Mouse (Mus musculus): ENCODE results near the gene Neurl3.
A peak's percentile ranks its signal among the peaks of the same experiment; 100 is the strongest.

The Neurl3 gene

GRCm38 (mm10) chr1:36299126-36299525, 24.6 kb upstream of the Neurl3 start:
- no peak for ATAC-seq (ENCODE audit: insufficient number of reproducible peaks, low FRiP score, low TSS enrichment)

DNA sequence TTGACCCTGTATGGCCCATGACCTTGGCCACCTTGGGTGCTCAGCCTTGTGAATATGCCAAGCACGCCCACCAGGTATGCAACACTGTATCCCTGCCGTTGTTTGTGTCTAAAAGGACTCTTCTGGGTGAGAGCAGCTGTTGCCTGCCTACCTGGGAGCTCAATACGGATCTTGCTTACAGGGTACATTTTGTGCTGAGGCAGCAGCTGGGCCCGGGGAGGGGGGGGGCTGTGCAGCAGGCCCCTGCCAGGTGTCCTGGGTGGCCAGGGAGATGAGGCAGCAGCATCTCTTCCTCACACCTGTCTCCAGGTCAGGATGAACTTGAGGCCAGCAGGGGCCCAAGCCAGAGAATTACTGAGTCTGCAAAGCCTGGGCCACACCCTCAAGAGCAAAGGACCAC, 23.6 kb upstream of the Neurl3 start:
- no peak for ATAC-seq (ENCODE audit: insufficient number of reproducible peaks, low FRiP score, low TSS enrichment)

DNA sequence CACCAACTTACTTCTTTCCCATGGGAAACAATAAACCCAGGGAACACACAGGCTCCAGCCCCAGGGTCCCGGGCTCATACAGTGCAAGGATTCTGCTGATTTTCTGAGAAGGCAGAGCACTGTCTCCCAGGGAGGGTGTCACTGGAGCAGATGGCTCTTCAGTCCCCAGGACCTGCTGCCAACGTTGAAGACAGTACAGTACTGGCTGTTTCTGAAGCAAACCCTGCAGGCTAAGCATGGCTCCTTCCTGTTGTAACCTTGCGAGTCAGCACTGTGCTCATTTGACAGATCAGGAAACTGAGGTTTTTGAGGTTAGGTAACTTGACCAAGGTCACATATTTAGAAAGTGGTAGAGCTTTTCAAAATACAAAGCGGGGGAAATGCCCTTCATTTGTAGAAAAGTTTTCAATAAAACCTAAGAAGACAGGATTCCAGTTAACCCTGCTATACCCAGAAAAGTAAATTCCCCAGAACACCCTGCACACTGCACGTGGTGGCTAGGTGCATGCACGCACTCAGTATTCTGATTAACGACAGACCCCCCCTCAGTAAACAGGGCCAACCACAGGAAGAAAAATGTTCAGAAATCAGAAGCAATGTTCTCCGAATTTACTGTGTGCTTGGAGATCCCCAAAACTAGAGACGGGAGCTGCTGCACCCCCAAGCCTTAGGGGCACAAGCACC, 22.1 kb upstream of the Neurl3 start:
- peak; percentile 83 for ATAC-seq (ENCODE audit: insufficient number of reproducible peaks, low FRiP score, low TSS enrichment)

GRCm38 (mm10) chr1:36294402-36294801, 19.9 kb upstream of the Neurl3 start:
- ATAC-seq (ENCODE audit: insufficient number of reproducible peaks, low FRiP score, low TSS enrichment), result no peak

GRCm38 (mm10) chr1:36293470-36293869, 19.0 kb upstream of the Neurl3 start:
- no peak for ATAC-seq (ENCODE audit: insufficient number of reproducible peaks, low FRiP score, low TSS enrichment)

GRCm38 (mm10) chr1:36281849-36282248, 7.4 kb upstream of the Neurl3 start:
- no peak for ATAC-seq (ENCODE audit: insufficient number of reproducible peaks, low FRiP score, low TSS enrichment)

- ATAC-seq (ENCODE audit: insufficient number of reproducible peaks, low FRiP score, low TSS enrichment), result no peak
These were observed 6.5 kb upstream of the Neurl3 start for GRCm38 (mm10) chr1:36280938-36281337.

DNA sequence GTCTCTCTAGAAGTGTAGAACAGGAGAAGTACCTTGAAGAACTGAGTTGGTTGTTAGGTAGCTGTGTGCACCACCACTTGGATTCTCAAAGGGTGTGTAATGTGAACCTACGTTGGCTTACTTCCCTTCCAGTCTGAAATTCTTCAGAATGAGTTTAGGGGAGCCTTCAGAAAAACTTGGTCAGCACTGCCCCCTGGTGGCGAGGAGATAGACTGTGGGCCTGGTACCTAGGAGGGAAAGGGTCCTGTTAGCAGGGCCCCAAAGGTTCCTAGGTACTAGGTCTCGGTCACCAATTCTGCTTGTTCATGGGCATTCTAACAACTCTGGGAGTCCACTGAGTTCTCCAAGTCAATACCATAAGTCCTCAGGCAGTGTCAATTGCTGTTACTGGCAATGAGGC, 4.7 kb upstream of the Neurl3 start:
- peak; percentile 82 for ATAC-seq (ENCODE audit: insufficient number of reproducible peaks, low FRiP score, low TSS enrichment)

DNA sequence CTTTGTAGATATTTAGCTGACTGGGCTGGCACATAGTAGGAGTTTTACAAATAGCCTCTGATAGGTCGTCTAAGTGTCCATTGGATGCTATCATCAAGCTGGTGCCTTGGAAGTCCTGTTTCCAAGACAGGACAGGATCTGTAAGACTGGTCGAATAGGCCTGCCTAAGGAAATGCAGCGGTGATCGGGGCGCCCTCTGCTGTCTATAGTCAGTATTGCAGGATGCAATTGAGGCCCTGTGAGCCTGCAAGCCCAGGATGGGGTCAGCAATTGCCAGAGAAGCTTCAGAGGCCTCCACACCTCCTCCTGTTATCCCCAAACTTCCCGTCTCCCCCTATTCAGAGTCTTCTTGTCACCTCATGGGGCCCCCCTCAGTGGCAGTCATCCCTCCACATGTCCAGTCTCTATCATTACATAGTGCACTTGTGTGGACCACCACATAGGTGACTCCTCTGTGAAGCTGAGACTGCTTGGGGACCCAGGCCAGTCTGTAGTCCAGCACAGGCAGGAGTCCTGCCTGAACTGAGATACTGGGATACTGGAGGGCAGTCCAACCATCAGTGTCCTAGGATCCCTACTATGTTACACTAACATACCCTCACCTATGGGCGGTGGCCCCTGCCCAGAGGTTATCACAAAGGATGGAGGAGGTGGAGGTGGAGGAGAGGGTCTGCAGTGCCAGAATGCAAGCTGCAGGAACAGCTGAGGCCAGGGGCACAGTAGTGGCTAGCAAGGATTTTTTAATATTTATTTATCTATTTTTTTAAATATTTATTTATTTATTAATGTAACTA, 3.0 kb upstream of the Neurl3 start:
- ATAC-seq (ENCODE audit: insufficient number of reproducible peaks, low FRiP score, low TSS enrichment), result 0 out of 2 replicates have a peak, but pooled peaks have one; percentile 28

DNA sequence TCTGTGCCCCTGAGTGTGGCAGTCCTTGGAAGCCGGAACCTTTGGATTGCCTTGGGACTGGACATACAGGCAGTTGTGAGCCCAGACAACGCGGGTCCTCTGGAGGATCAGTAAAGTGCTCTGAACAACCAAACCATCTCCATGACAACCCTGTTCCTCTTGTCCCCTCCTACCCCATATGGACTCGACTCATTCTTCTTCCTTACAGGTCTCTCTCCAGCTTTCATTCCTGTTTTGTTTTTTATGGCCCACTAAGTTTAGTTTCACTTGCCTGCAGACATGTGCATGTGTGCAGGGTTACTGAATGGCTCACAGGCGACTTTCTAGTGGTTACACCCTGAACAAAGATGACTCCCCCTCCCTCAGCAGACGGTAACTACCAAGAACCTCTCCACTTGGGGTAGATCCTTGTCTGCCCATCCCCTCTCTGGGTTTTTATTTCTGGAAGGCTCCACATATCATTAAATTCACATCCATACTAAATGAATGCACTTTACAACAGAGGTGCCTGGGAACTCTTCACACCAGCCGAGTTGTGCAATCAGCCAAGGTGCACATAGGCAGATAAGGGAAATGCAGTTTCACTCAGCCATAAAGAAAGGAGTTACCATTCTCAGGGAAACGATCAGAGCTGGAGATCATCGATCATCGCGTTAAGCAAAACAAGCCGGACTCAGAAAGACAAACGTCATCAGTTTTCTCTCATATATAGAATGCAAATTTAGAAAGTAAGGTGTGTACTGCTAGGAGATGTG, 1.3 kb upstream of the Neurl3 start:
- ATAC-seq (ENCODE audit: insufficient number of reproducible peaks, low FRiP score, low TSS enrichment), result no peak

DNA sequence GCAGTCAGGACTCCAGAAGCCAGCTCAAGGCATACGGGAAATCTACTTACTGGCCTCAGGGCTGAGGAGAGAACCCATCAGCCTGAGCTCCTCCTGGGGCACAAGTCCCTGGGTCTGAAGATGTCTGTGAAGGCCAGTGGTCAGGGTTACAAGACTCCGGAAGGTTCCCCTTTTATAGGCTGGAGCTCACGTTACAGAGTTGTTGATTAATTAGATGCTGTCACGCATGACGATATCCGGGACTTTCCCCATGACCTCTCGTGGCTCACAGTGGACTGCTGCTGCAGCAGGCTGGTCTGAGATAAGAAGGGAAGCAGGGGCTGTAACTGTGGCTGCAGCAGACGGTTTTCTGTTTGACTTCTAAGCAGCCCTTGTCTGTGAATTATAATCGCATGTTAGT, 1.2 kb downstream of the Neurl3 start:
- ATAC-seq (ENCODE audit: insufficient number of reproducible peaks, low FRiP score, low TSS enrichment), result no peak

- no peak for ATAC-seq (ENCODE audit: insufficient number of reproducible peaks, low FRiP score, low TSS enrichment)
These were observed 1.9 kb downstream of the Neurl3 start for GRCm38 (mm10) chr1:36272546-36272945.

DNA sequence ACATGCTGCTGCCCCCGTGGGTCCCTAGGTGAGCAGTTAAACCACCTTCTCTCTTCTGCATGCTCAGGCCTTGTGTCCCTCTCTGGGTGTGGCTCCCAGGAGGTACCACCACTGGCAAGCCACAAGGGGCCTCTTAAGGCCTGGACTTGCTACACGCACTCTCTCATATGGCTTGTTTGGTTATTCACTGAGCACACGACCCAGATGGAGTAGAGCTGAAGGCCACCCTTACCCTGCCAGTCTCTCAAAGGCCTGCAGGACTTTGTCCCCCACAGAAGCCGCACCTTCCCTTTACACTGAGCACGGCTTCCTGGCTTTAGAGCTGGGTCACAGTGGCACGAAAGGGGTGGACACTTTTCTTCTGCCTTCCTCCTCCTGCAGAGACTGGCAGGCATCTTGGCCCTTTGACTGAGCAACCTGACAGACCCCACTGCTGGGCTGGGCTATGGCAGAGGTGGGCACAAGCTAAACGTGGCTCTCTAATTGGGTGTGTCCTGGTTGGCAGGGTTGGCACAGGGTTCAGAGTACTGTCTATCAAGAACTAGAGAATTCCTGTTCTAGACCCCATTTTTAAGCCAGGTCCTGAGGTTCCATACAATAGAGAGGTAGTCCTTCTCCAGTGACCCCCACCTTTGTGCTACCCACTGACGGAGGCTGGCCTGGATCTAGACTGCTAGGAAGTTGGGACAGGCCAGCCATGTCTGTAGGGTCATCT, 2.8 kb downstream of the Neurl3 start:
- ATAC-seq (ENCODE audit: insufficient number of reproducible peaks, low FRiP score, low TSS enrichment), result no peak

DNA sequence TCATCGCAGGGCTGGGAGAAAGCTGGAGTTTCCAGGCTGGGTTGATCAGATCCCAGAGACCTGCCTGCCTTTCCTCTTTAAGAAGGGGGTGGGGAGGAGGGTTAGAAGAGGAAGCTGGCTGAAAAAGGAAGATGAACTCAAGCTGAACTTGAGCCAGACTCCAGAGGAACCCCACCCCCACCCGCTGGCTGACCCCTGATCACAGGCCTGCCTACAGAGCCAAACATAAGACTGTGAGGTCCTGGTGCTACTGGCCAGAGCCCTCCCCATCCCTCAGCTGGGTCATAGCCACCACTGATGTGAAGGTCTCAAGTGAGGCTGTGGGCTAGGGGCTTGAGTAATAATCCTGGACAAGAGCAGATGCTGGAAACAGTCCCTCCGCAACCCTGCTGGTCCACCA, 3.8 kb downstream of the Neurl3 start:
- no peak for ATAC-seq (ENCODE audit: insufficient number of reproducible peaks, low FRiP score, low TSS enrichment)

DNA sequence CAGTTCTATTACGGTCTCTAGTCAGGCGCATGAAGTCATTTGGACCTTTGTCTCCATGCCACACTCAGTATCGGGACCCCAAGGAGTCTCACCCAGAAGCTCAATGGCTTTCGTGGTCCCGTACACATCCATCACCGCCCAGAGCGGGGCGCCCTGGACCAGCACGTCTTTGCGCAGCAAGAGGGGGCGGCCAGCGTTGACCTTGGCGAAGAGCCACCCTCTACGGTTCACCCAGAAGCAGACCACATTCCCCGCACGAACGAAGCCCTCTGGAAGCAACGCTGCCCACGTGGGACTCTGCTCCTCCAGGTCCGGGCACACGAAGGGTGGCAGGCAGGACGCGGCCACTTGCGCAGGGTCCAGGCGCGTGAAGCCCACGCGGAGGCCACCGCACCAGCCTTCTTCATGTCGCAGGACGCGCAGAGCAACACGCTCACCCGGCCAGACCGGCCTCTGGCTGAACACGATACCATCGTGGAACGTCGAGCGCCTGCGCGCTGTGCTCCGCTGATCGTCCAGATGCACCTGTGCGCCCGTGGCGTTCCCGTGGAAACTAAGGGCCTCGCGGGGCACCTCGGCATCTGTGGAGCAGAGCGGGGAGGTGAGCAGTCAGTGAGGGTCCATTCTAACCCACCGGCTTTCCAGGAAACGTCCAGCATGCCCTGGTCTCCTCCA, 5.2 kb downstream of the Neurl3 start:
- ATAC-seq (ENCODE audit: insufficient number of reproducible peaks, low FRiP score, low TSS enrichment), result no peak

DNA sequence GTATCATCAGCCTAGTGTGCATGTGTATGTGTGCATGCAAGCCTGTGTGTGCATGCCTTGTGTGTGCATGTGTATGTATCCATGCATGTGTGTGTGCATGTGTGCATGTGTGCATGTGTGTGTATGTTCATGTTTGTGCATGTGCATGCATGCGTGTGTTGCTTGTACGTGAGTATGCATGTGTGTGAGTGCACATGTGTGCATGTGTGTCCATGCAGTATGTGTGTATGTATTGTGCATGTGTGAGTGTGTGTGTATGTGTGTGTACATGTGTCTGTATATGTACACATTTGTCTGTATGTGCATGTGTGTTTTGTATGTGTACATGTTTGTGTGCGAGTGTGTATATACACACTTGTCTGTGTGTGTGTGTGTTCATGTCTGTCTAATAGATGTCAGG, 6.9 kb downstream of the Neurl3 start:
- no peak for ATAC-seq (ENCODE audit: insufficient number of reproducible peaks, low FRiP score, low TSS enrichment)

- peak; percentile 94 for ATAC-seq (ENCODE audit: insufficient number of reproducible peaks, low FRiP score, low TSS enrichment)
These were observed 8.2 kb downstream of the Neurl3 start for GRCm38 (mm10) chr1:36266293-36266692.

GRCm38 (mm10) chr1:36263833-36264488, 10.5 kb downstream of the Neurl3 start:
- ATAC-seq (ENCODE audit: insufficient number of reproducible peaks, low FRiP score, low TSS enrichment), result no peak

DNA sequence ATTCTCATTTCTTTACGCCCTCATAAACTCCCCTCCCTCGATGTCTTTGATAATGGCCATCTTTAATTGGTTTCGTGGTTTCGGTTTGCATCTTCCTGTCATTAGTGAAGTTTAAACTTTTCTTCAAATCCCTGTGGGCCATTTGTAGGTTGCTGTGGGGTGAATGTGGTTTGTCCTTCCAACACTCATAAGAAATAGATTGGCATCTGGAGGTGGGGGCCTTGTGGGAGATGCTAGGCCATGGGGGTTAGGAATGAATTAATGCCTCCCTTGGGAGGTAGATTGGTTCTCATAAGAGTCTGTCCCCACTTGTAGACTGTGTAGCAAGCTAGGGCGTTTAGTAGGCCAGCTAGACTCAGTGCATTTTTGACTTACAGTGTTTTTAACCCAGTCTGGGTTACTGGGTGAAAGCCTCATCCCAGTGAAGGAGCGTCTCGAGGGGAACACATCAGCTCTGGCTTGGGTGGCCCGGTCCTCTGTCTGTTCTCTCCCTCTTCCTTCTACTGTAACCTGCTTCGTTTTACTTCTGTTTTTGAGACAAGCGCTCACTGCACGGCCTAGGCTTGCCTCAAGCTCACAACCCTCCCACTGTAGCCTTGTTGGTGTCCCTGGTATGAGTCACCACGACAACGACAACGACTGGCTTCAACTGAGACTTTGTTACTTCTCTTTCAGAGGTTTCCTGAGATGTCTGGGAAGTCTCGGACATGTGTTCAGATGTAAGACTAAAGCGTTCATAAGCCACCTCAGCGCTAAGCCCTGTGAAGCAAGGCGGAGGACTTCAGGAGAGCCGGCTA, 12.6 kb downstream of the Neurl3 start:
- no peak for ATAC-seq (ENCODE audit: insufficient number of reproducible peaks, low FRiP score, low TSS enrichment)
